Mouse (Mus musculus) brain, adult 10 weeks (tissue): Measurements from ENCODE around the gene Sec16b. TPM values are rescaled to one million over a fixed set of nuclear protein-coding genes. Genes with fewer than 3 reads are reported as not detected.

ENCODE experiments used
- polyA plus RNA-seq: library from polyadenylated mRNA; stranded (reverse); fragments of 350-450 nt; fragmentation: Illumina TruSeq; extraction: RNeasy Lipid Tissue Mini Kit (QIAGEN cat#74804); gene quantifications from one replicate; pipeline ENCODE4 v1.2.3, GENCODE M21; 2015; ENCODE audit warnings: low read depth, low replicate concordance

Sec16b gene
- polyA plus RNA-seq = 0.67 TPM

DNA sequence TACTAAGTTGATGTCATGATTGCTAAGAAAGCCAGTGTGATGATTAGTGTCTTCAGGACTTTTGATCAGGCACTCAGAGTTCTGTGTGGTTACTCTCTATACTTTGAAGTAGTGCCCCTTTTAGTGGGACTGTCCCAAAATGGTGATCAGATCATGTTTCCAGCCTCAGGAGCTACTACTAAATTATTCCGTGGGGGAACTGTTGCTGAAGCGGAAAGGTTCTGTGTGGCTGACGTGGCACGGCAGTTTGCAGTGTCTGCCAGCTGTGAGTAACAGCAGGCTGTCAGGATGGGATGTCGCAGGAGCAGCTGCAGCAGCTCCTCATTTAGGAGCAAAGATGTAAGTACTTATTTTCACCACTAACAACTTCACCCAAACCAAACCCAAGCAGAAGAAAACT lies at the start of gene Sec16b:
Gene Sec16b (plus strand): TSS at position 207 of the 400 bp plus-strand sequence.

DNA sequence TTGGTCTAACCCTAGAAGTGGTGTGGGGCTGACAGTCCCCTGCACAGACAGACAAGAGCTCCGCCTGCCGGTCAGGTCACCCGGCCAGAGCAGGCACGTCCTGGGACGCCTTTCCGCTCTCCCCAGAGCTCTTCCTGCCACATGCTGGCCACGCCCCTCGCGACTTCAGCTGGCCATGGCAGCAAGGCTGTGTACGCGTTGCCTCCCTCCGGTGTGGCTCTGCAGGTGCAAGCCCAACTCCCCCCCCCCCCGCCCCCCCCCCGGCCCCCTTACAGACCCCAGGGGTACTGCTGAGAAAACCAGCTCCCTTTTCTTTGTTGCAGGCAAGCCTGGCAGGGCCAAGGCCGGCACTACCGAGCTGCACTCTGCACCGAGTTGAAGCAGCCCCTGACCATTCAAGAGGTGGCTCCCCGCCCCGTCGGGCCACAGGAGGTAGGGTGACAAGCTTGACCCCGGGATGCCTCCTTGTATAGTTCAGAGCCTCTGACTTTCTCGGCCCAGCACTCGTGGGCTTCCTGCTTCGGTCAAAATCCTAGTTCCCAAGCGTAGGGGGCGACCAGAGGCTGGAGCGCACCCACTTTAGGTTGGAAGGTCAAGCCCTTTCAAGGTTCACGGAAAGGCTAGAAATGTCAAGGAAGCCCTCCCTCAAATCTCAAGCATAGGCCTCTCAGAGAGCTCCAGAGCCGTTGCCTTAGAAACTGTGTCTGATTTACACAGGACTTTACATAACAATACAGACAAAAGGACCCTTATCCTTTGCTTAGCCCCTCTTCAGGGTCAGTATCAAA lies 47.9 kb upstream of the Sec16b start, which contains the start of gene Cryzl2:
Gene Cryzl2 (plus strand): TSS at position 157 of the 788 bp plus-strand sequence.

Other genes starting within 250 kb of the Sec16b start
- gene Rasal2, start 94.1 kb upstream of the Sec16b start, polyA plus RNA-seq = 30.4 TPM
- gene Cryzl2, start 48.2 kb upstream of the Sec16b start, polyA plus RNA-seq = 11.5 TPM